Mouse (Mus musculus) adrenal gland, adult (tissue): ENCODE measurements around the gene Izumo3.
A peak's percentile ranks its signal among the peaks of the same experiment; 100 is the strongest.
"Not testable (repeated sequence)": the region's sequence is repeated elsewhere in the genome, so short reads cannot be mapped to it uniquely, and the experiment has no call there.

ENCODE experiments used
- DNase-seq, 2 experiments: peaks; one replicate each; pipeline ENCODE4 v3.0.0; 2022 to 2023; ENCODE audit warnings: low spot score in 1 of 2; ENCODE audit not compliant: inconsistent age in 2 of 2

The Izumo3 gene

DNA sequence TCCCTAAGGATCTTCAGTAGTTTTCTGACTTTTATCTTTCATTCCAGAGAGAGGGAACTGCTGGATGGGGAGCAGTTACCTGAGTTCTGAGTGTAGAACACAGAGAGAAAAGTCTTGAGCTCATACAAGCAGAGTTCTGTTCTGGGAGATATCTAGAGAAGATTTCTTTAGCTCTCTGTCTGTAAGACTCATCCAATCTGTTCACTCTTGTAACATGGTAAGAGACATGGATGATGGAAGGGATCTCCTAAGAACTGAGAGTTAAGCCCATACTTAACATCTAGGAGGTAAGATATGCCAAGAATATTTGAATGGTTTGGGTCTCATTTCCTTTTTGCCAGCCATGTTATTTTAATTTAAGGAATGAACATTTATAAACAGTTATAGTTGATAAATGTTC, at the start of gene Izumo3:
Gene Izumo3, minus strand, starts transcription at position 101 of the 400 bp plus-strand sequence.
- no peak for DNase-seq

DNA sequence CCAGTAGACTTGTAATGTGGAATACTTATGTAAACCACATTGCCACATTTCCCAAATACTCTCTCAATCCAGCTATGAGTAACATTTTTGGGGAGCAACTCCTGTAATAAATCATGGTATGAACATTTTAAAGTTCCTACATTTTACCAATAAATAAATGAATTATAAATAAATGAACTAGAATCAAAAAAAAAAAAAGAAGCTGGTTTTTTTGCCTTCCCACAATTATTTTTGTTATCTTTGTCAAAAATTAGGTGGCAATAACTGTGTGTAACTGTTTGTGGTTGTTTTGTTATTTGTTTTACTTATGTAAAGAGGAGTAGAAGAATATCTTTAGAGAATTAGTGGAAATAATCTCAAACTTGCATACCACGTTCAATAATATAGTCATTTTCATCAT, 44.6 kb upstream of the Izumo3 start, which contains the start of gene Gm12666:
Gene Gm12666, minus strand, starts transcription at position 101 of the 400 bp plus-strand sequence.
- not testable (repeated sequence) for DNase-seq

DNA sequence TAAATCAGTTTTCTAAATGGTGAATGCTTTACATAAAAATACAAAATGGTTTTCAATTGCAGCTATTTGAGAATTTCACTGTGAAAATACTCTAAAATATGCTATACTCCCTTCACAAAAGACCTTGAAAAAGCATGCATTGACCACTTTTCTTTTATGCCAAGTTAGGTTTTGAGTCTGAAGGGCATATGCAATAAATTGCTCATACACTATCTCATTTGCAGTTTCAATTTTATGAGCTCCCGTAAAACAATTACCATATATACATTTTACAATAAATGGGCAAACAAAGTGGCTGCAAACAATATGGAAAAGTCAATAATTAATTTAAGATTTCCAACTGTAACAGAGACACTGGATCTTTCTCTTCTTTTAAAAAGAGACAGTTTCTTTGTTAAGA, 5.6 kb upstream of the Izumo3 start:
- DNase-seq, result no peak

DNA sequence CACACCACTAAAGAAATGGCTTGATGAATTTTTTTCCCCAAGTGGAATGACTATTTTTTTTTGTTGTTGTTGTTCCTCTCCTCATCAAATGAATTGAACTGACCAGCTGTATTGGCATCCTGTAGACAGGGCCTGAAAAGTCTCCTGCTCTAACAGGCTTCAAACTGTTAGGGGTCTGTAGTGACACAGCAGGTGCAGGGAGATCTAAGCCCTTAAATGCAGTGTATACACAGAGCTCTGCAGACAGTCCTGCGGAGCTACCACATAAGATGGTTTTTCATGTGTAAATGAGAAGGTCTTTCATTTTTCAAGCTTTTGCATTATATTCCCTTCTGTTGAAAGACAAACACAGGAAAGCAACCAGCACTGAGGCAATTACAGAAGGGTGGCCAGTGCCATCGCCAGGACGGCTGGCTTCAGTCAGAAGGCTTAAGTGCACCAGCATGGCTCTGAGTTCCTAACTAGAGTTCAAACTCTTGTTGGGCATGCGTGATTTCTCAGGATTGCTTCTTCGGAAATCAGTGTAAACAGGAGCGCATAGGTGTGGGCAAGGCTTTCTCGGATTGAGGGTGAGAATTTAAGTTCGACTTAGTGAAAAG, 35.5 kb downstream of the Izumo3 start:
- DNase-seq, result no peak

DNA sequence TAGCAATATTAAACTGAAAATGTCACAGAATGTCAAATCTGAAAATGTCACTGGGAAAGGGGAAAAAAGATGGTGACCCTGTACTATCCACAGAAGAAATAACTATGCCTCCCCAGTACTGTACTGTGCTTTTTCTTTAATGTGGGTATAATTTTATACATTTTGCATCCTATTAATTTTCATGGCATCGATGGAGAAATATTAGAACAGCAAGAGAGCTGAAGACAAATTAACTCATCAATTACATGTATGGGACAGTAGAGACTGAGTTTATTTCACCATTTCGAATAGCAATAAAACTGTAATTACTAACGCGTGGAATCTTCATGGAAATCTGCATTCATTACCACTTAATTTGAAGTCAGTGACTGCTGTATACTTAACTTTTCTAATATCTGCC, 49.6 kb downstream of the Izumo3 start:
- no peak for DNase-seq

DNA sequence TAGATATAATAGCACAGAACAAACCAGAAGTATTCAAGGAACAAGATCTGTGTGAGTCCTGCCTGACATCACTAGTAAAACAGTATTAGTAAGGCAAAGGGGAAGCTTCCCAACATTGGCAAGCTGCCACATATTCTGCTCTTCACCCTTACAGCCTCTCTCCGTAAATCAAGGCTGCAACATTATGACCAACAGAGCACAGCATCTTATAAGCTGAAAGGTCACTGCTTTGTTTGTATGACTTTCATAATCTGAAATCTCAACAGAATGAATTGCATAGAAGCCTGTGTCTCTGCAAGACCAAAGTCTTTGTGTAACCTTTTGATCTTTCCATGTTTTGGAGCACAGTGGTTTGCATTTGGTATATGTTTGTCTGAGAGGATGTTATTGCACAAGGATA, 51.1 kb downstream of the Izumo3 start:
- peak in 1 of 2 experiments; percentile 54 for DNase-seq
